Mouse (Mus musculus) layer of hippocampus, adult 9-11 months (tissue): ENCODE results near the gene Cdc42se1.

Experiments used
- DNase-seq: peaks from one replicate; pipeline ENCODE4 v3.0.0; 2022

Gene Cdc42se1

DNA sequence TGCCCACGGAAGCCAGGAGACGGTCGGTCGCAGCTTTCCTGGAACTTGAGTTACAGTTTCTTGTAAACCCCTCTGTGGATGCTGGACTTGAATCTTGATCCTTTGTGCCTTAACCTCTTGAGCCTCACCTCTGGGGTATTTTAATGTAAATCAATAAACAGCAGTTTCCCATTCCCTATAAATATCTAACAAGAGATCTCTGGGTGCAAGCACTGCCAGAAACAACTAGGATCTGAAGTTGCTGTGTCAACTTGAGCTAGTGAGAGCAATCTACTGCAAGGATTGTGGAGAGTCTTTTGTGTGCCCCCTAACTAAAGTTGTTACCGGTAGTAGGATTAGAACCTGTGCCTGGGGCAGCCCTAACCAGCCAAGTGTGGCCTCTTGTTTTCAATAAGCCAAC, 56.9 kb downstream of the Cdc42se1 start:
- no peak for DNase-seq
